Mouse (Mus musculus) kidney, embryonic 15.5 days (tissue): Measurements from ENCODE around the gene Dph1. TPM values are rescaled to one million over a fixed set of nuclear protein-coding genes. Genes with fewer than 3 reads are reported as not detected.
A peak's percentile ranks its signal among the peaks of the same experiment; 100 is the strongest.

ENCODE experiments used
- ATAC-seq: fragments of 200-750 bp; cut with Nextera tagmentation; replicated peaks from 2 replicates; pipeline ENCODE4 v1.8.0; 2017; ENCODE audit warnings: moderate TSS enrichment; ENCODE audit not compliant: low FRiP score
- H3K27ac ChIP-seq: fragments of 300-500 bp; sonication (generic); 2 replicates; pipeline ENCODE4 v1.5.1; 2015; ENCODE audit warnings: mild to moderate bottlenecking, inconsistent platforms
- H3K27me3 ChIP-seq: fragments of 300-500 bp; sonication (generic); 2 replicates; pipeline ENCODE4 v1.6.1; 2015; ENCODE audit warnings: inconsistent platforms
- H3K36me3 ChIP-seq: fragments of 300-500 bp; sonication (generic); 2 replicates; pipeline ENCODE4 v1.6.1; 2015; ENCODE audit warnings: inconsistent platforms
- H3K4me1 ChIP-seq: fragments of 300-500 bp; sonication (generic); 2 replicates; pipeline ENCODE4 v1.6.1; 2015; ENCODE audit warnings: inconsistent platforms
- H3K4me2 ChIP-seq: fragments of 300-500 bp; sonication (generic); 2 replicates; pipeline ENCODE4 v1.6.1; 2015; ENCODE audit warnings: moderate library complexity, mild to moderate bottlenecking, inconsistent platforms
- H3K4me3 ChIP-seq: fragments of 300-500 bp; sonication (generic); replicated peaks from 2 replicates; pipeline ENCODE4 v1.5.1; 2015; ENCODE audit warnings: mild to moderate bottlenecking, inconsistent platforms
- H3K9ac ChIP-seq: fragments of 300-500 bp; sonication (generic); 2 replicates; pipeline ENCODE4 v1.6.1; 2015; ENCODE audit warnings: mild to moderate bottlenecking, inconsistent platforms
- H3K9me3 ChIP-seq: fragments of 300-500 bp; sonication (generic); replicated peaks from 2 replicates; pipeline ENCODE4 v1.6.1; 2016; ENCODE audit warnings: inconsistent platforms
- WGBS: fragments of 180-500 bp; shearing (Covaris S2); methylation state at CpG from one replicate; pipeline ENCODE4 v1.1.7; 2015; ENCODE audit warnings: mixed read lengths; 5-methylcytosine and 5-hydroxymethylcytosine counted together
- microRNA counts: library from miRNA; unstranded; fragments of <30 nt; microRNA quantifications from one replicate; lab custom pipeline; 2016
- microRNA-seq: library from miRNA; unstranded; fragments of <30 nt; microRNA quantifications from one replicate; pipeline ENCODE4, GENCODE M21; 2016
- polyA plus RNA-seq: library from polyadenylated mRNA; unstranded; fragments of >200 nt; fragmentation: Nextera tagmentation; extraction: Ambion mirVana; gene quantifications from 2 replicates; pipeline ENCODE4 v1.2.1, GENCODE M21; 2015

Gene Dph1
- polyA plus RNA-seq, 1 experiment from 2014 or later, result 24.6 TPM

- Histone ChIP-seq H3K9ac (no peak overlapping the region), H3K27me3 (no peaks in the 10 kb centered on the region), H3K4me2 (no peak overlapping the region), H3K36me3 (no peaks in the 10 kb centered on the region), H3K4me1 (peaks cover 80% of the 10 kb centered on the region), H3K27ac (peak overlapping the region; percentile 92), H3K9me3 (no peaks in the 10 kb centered on the region), H3K4me3 (no peak overlapping the region)
- 36% methylated on average over 5 of the region's 5 CpGs for WGBS
- ATAC-seq, result no peak
These were observed 54.2 kb downstream of the Dph1 start for GRCm38 (mm10) chr11:75136666-75137398.

- H3K4me1 ChIP-seq, result peaks cover 69% of the 10 kb centered on the region
- no peak for ATAC-seq
- H3K4me3 ChIP-seq, result no peak overlapping the region
- H3K27ac ChIP-seq, result peak overlapping the region; percentile 85
- WGBS, result 87% methylated on average over 4 of the region's 4 CpGs
- no peak overlapping the region for H3K4me2 ChIP-seq
- H3K9ac ChIP-seq, result no peak overlapping the region
- H3K27me3 ChIP-seq, result no peaks in the 10 kb centered on the region
- no peaks in the 10 kb centered on the region for H3K9me3 ChIP-seq
- H3K36me3 ChIP-seq, result no peaks in the 10 kb centered on the region
These were observed 55.7 kb downstream of the Dph1 start for GRCm38 (mm10) chr11:75135358-75135757.

DNA sequence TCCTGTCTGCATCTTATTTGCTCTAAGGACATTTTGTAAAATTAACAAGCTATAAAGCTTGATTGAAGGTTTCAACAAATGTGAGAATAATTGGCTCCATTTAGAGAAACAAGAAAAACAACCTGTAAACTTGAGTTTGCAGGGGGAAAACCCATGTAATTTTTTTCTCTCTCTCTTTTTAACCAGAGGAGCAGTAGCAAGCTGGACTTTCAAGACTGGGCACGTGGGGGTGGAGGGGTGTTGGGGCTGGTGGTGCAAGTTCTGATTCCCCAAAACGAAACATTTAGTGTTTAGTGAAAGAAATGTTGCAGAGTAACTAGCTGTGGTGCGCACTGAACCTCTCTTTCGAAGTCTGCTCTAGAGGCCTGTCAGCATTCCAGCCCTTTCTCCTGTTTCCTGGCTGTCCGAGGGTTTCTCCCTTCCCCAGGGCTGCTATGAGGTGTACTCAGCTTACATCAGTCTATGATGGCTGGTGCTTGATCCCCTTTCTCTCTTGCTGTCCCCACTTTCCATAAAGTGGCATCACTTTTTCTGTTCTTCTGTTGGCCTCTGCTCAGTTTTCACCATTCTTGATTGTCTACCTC lies 56.5 kb downstream of the Dph1 start:
- Histone ChIP-seq H3K9ac (no peak overlapping the region), H3K4me1 (peaks cover 61% of the 10 kb centered on the region)
- WGBS, result 53% methylated on average over 5 of the region's 5 CpGs

DNA sequence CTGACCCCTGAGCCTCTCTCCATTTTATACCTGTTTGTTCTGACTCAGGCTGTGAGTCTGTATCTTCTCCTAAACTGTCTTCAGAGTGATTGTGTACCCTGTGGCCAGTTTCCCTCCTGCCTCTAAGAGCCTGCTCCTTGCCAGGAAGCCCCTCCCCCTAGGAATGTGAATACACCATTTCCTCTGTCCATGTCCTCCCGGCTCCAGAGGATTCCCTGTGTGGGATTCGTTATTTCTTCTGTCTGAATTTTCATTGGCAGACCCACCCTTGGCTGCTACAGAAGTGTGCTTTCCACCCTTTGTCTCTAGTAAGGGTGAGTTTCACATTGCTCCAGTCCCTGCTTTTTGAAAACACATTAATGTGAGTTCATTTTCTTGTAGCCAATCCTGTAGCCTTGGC lies 57.1 kb downstream of the Dph1 start:
- Histone ChIP-seq H3K27ac (peak overlapping the region; percentile 85), H3K9ac (no peak overlapping the region), H3K27me3 (no peaks in the 10 kb centered on the region), H3K4me2 (no peak overlapping the region), H3K4me1 (peaks cover 54% of the 10 kb centered on the region), H3K9me3 (no peaks in the 10 kb centered on the region), H3K36me3 (no peaks in the 10 kb centered on the region), H3K4me3 (no peak overlapping the region)
- WGBS, result 4% methylated on average over 2 of the region's 2 CpGs
- peak; percentile 82 for ATAC-seq

More for the DNA sequence above, 56.5 kb downstream of the Dph1 start:
- Histone ChIP-seq H3K27me3 (no peaks in the 10 kb centered on the region), H3K4me2 (no peak overlapping the region), H3K4me3 (no peak overlapping the region), H3K9me3 (no peaks in the 10 kb centered on the region), H3K36me3 (no peaks in the 10 kb centered on the region), H3K27ac (peak overlapping the region; percentile 85)
- ATAC-seq, result no peak

- Histone ChIP-seq H3K4me1 (peaks cover 49% of the 10 kb centered on the region), H3K4me3 (no peak overlapping the region), H3K27ac (peak overlapping the region; percentile 85), H3K9me3 (no peaks in the 10 kb centered on the region), H3K27me3 (no peaks in the 10 kb centered on the region), H3K36me3 (no peaks in the 10 kb centered on the region), H3K9ac (no peak overlapping the region), H3K4me2 (no peak overlapping the region)
- 0 out of 2 replicates have a peak, but pooled peaks have one; percentile 16 for ATAC-seq
- 89% methylated on average over 5 of the region's 5 CpGs for WGBS
These were observed 57.6 kb downstream of the Dph1 start for GRCm38 (mm10) chr11:75133391-75133790.

DNA sequence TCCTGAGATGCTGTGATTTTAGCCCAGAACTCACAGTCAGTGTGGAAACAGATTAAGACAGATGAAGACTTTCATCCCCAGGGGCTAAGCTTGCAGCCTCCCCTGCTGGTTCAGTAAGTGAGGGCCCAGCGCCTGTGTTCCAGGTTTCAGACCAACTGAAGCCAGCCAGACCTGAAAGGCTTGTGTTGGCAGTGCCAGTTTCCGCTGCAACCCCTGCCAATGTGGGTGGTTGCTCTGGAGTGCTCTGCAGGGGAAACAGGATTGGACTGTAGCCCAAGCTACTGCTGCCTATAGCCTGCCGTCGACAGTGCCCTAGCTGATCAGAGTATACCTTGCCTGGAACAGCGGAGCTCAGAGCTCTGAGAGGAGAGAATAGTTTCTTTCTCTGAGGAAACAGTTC lies 58.8 kb downstream of the Dph1 start:
- H3K27me3 ChIP-seq, result no peaks in the 10 kb centered on the region
- H3K9ac ChIP-seq, result no peak overlapping the region
- no peak for ATAC-seq
- peaks cover 40% of the 10 kb centered on the region for H3K4me1 ChIP-seq
- H3K36me3 ChIP-seq, result peaks cover 4% of the 10 kb centered on the region; the same call in 1 of the 2 replicates
- H3K4me2 ChIP-seq, result no peak overlapping the region
- 80% methylated on average over 5 of the region's 5 CpGs for WGBS
- H3K9me3 ChIP-seq, result no peaks in the 10 kb centered on the region
- H3K4me3 ChIP-seq, result no peak overlapping the region
- H3K27ac ChIP-seq, result no peak overlapping the region

DNA sequence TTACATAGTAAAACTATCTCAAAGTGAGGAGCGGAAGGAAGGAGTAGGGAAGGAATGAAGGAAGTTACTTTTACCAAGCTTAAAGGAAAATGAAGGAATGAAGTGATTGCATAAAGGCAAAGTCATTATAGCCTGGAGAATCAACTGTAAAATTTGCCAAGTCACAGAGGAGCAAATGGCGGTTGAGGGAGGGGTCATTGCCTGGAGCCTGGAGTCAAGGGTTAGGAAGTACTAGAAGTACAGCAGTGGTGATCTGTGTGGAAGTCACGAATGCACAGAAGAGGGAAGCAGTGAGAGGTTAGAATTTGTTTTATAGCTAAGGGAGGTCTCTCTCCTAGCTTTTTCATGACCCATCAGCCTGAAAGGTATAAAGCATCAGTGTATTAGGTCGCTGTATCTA lies 59.7 kb downstream of the Dph1 start:
- H3K4me2 ChIP-seq, result no peak overlapping the region
- H3K9ac ChIP-seq, result no peak overlapping the region
- ATAC-seq, result no peak
- no peaks in the 10 kb centered on the region for H3K27me3 ChIP-seq
- WGBS, result 67% methylated on average over 4 of the region's 4 CpGs
- H3K4me1 ChIP-seq, result peaks cover 30% of the 10 kb centered on the region
- no peaks in the 10 kb centered on the region for H3K9me3 ChIP-seq
- H3K36me3 ChIP-seq, result peaks cover 4% of the 10 kb centered on the region; the same call in 1 of the 2 replicates
- H3K4me3 ChIP-seq, result no peak overlapping the region
- H3K27ac ChIP-seq, result no peak overlapping the region

- Histone ChIP-seq H3K27ac (no peak overlapping the region), H3K4me2 (no peak overlapping the region), H3K9ac (no peak overlapping the region), H3K4me1 (peaks cover 16% of the 10 kb centered on the region), H3K27me3 (no peaks in the 10 kb centered on the region), H3K9me3 (no peaks in the 10 kb centered on the region), H3K4me3 (no peak overlapping the region), H3K36me3 (peaks cover 4% of the 10 kb centered on the region; the same call in 1 of the 2 replicates)
- WGBS, result 97% methylated on average over 6 of the region's 6 CpGs
- no peak for ATAC-seq
These were observed 61.6 kb downstream of the Dph1 start for GRCm38 (mm10) chr11:75129481-75129880.

MicroRNAs within 50 kb of the gene (microRNA counts, 519-probe panel; counts per million panel counts)
- 2,899 counts per million, percentile 75 among the panel's probes with 10 or more counts for microRNA mmu-miR-132 (lab: Ali Mortazavi, UCI)
- 31.7 counts per million for microRNA mmu-miR-212 (lab: Ali Mortazavi, UCI)

Small RNA genes lying within 50 kb of the gene (microRNA-seq; reads per million reads assigned to microRNA genes)
- 411 reads per million, percentile 72 among the genes with 10 or more reads in this experiment for gene Mir132
- 41.6 reads per million, percentile 47 among the genes with 10 or more reads in this experiment for gene Mir212

Other genes starting within 250 kb of the Dph1 start
- gene Hic1, start 21.7 kb downstream of the Dph1 start, polyA plus RNA-seq, result 24.3 and 25.9 TPM in 2 replicates
- 25.3 and 27.0 TPM in 2 replicates for gene Ovca2, start 12.4 kb downstream of the Dph1 start, polyA plus RNA-seq
- gene Rtn4rl1, start 2.5 kb upstream of the Dph1 start, polyA plus RNA-seq, result 3.4 and 3.6 TPM in 2 replicates
- gene Rpa1, start 157.1 kb upstream of the Dph1 start, polyA plus RNA-seq, result 123 and 128 TPM in 2 replicates
- gene Smyd4, start 157.2 kb upstream of the Dph1 start, polyA plus RNA-seq, result 14.6 and 15.2 TPM in 2 replicates
- 129 and 140 TPM in 2 replicates for gene Serpinf1, start 231.5 kb upstream of the Dph1 start, polyA plus RNA-seq
- gene Serpinf2, start 248.3 kb upstream of the Dph1 start, polyA plus RNA-seq, result 35.4 and 47.2 TPM in 2 replicates